Mouse (Mus musculus): ENCODE results near the gene Elf2.
"Not testable (repeated sequence)": the region's sequence is repeated elsewhere in the genome, so short reads cannot be mapped to it uniquely, and the experiment has no call there.

DNA sequence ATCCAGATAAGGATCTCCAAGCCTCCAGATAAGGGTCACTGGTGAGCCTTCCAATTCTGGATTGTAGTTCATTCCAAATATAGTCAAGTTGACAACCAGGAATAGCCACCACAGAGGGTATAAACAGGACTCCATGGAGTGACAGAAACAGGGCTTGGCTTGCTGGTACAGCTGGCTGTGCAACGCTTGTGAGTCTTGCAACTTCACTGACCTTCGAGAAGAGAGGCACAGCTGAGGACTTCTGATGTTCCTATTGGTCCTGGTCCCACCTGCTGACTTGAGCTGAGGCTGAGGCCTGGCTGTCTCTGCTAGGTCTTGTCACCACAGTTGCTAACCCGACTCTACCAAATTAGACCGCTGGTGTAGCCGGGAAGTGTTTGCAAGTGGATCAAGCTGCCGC is 122.1 kb downstream of the Elf2 start:
- not testable (repeated sequence) for TF ChIP-seq CTCF (IDR thresholded peaks at IDR 0.05; ENCODE audit: extremely low read depth, insufficient read length, insufficient replicate concordance, low read depth, low read length); POLR2A (IDR thresholded peaks at IDR 0.05; ENCODE audit: low read depth, low read length)
